Mouse (Mus musculus) spleen, embryonic (tissue): ENCODE results near the gene Fbxo39.

ENCODE experiments used
- CTCF ChIA-PET: fragments of 350-600 bp; sonication (Branson Sonifier 250); formaldehyde crosslinking; loops from one replicate; lab custom pipeline; 2022; lab: Charles Lee

The Fbxo39 gene

DNA sequence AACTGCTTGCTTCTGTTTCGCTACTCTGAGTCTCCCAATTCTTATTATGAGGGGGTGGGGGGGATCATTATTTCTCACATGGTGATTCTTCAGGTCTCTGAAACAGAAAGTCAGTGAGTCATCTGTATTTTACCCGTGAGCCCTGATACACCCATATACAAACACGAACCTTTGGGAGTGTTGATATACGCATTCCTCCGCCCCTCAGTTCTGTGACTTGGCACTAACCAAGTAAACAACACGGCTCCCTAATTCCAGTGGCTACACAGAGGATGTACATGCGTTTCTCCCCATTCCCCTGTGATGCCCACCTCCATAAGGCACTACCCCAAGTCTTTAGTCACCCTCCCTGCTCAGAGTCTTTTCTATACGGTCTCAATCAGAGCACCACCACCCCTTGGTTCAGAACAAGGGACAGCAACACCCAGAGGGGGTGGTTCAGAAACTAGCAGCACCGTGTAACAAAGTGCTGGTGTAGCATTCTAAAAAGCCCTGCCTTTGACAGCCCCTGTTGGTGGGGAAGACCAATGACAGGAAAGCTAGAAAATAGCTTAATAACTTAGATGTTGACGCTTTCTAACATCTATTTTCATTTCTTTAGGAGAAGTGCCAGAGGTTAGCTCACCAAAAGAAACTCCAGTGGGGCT lies 2.8 kb upstream of the Fbxo39 start:
- CTCF ChIA-PET = no interaction called here

DNA sequence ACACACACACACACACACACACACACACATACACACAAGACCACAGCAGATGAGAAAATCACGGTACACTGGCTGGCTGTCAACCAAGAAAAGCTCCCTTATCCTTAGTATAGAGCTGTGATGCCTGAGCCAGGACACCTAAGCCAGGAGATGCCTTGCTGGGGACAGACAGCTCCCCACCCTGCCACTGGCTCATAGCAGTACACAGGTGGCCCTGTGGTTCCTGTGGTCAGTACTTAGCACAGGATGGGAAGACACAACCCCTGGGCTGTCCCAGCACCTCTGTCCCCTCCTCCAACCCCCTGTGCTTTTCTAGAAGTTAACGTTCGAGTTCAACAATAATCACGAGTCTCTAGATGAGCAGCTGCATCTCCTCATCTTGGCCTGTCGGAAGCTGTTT lies 3.8 kb downstream of the Fbxo39 start:
- CTCF ChIA-PET = no interaction called here

DNA sequence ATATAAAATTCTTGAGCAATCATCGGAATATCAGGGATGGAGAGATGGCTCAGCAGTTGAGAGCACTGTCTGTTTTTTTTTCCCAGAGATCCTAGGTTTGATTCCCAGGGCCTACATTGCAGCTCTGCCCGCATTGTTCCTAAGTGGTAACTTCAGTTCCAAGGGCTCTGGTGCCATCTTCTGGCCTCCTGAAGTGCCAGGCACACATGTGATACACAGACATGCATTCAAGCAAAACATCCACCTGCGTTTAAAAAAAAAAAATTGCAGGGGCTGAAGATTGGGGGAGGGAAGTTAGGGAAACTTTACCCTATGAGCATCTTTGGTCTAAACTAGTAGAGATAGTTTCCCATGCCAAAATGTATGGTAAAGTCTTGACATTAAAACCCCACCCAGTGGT lies 10.2 kb downstream of the Fbxo39 start:
- CTCF ChIA-PET = interaction anchor here (0.8 kb wide), 1 partner anchor 99 kb away, joined by 3 read pairs; no protein-coding TSS in a partner anchor

DNA sequence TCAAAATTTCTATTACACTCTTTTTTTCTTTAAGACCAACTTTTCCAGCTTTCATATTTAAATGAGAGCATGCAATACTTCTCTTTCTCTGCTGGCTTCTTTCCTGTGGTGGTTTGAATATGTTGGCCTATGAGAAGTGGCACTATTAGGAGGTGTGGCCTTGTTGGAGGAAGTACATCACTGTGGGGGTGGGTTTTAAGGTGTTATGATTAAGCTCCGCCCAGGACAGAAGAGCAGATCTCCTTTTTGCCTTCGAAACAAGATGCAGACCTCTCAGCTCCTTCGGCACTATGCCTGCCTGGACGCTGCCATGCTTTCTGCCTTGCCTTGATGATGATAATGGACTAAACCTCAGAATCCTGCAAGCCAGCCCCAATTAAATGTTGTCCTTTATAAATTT lies 11.5 kb downstream of the Fbxo39 start:
- CTCF ChIA-PET = no interaction called here

DNA sequence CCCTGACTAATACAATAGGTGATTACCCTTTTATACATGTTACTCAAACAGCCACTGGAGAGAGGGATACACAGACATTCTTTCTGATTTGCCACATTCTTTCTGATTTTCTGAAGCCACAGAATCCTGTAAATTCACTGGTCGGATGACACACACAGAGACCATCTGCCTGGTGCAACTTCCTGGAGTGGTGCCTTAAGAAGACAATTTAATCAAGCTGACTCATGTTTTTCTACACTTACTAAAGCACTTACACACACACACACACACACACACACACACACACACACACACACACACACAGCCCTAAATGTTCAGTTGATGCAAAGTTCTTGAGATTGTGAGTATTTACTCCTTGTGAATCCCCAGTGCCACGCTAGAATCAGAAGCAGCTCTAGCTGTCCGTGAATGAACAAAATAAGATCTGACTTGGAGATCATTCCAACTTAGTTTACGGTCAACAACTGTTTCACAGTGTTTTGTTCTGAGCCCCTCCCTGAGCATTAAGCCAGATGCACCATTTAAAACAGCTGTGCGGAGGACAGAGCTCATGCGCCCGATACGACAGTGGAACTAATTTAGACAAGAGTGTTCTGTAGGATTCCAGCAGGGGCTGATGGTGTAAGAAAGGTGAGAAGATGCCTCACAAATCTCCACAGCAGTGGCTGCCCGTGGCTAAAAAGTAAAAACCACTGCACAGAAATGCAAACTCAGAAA lies 18.9 kb downstream of the Fbxo39 start:
- CTCF ChIA-PET = no interaction called here

DNA sequence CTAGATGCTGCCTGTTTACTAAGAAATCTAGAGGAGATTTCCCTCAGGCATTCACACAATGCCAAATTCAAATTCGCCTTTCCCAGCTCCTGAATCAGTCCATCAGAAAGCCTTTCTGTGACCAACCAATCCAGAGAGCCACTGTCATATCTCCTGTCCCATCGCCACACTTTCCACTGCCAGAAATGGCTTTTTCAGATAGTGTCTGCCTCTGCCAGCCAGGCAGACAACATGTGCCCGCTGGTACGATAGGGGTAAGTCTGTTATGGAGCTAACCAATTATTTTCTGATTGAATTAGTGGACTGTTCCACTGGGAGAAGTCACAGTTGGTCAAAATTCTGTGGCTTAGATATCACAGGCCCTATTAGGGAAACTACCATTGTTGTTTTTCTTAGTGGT lies 20.4 kb downstream of the Fbxo39 start:
- CTCF ChIA-PET = interaction anchor here (0.6 kb wide), 1 partner anchor 514 kb away, joined by 3 read pairs; no protein-coding TSS in a partner anchor

DNA sequence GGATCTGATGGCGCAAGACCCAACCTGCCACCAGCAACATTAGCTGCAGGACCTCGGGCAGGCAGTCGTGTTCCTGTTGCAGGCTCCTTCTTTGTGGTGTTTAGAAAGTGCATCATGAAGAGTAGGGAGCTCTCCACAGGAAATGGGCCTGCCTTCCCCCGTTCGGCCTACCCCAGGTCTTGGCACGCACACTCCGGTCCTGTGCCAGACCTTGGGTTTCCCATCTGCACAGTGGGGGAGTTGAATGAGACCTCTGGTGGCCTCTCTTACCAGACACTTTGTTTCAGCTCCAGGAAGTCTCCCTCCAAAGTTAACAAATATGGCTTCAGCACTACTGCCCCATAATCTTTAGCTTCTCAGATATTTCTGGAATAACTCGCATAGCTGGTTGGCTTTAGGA lies 22.5 kb downstream of the Fbxo39 start:
- CTCF ChIA-PET = no interaction called here

DNA sequence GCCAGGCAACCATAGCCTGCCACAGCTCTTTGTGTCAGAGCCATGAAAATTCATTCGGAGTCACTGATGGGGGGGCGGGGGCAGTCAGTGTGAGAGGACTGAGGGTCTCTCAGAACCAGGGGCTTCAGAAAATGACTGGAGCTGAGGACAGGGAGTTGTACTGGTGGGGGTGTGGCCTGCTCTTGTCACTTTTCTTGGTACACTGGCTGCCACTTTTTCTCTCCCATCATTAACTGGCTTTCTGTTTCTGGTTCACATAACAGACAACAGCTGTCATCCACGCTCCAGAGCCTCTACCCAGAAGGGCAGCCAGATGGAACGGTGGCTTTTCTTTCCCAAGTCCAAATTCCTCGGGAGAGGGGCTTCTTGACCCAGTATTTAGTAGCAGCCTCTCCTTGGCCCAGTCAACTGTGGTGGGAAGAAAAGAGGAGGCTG lies 24.2 kb downstream of the Fbxo39 start:
- CTCF ChIA-PET = interaction anchor here (0.6 kb wide), 1 partner anchor 64 kb away, joined by 6 read pairs; no protein-coding TSS in a partner anchor

DNA sequence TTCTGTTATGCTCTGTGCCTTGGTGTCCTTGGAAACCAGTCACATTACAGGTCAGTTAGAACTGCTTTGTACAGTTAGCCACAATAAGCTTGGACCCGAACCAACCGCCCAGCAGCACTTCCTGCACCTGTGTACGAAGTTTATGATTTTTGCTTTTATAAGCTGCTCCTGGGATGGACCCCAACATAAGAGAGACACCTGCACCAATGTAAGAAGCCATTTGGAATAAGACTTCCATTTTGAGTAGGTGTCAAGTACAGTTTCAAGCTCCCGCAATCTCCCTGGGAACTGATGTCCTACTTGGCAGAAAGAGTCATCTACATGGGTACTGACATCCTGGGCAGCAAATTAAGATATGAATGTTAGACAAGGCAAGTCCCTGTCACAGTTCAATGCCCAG lies 25.5 kb downstream of the Fbxo39 start:
- CTCF ChIA-PET = no interaction called here

DNA sequence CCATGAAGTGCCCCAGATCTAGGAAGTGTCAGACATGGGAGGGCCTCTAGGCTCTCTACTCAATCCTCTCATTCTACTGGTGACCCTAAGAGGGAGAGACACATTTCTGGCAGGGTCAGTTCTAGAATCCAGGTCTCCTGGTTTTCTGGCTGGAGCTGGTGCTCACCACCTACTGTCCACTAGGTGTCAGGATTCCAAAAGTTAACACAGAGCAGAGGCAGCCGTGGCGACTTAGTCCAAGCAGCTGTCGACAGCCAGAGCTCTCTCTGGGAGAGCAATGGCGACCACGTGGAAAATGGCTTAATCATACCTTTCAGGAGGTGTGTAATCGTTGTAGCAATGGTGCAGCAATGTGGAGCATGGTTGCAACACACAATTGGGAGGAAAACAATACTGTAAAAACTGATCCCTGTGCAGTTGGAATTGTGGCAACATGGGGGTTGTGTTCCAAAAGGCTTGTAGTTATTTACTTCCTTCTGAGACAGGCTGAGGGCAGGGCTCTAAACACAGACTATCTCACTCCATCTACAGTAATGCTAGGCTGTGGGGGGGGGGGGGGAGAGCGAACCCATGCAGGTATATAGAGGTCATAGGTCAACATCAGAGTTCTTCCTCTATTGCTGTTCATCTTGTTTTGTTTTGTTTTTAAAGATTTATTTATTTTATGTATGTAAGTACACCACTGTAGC lies 28.4 kb downstream of the Fbxo39 start:
- CTCF ChIA-PET = interaction anchor here (0.6 to 0.8 kb wide), 2 partner anchors 70 to 90 kb away, joined by 3 to 6 read pairs; no protein-coding TSS in a partner anchor

DNA sequence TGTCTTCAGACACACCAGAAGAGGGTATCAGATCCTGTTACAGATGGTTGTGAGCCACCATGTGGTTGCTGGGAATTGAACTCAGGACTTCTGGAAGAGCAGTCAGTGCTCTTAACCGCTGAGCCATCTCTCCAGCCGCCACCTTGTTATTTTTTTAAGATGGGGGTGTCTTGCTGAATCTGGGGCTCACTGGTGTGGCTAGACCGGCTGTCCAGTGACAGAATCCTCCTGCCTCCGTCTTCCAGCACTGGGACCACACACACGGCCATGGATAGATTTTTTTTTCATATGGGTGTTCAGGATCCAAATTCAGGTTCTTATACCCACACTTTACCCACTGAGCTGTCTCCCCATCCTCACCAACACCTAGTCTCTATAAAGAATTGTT lies 29.0 kb downstream of the Fbxo39 start:
- CTCF ChIA-PET = interaction anchor here (1.1 kb wide), 1 partner anchor 83 kb away, joined by 3 read pairs; no protein-coding TSS in a partner anchor

DNA sequence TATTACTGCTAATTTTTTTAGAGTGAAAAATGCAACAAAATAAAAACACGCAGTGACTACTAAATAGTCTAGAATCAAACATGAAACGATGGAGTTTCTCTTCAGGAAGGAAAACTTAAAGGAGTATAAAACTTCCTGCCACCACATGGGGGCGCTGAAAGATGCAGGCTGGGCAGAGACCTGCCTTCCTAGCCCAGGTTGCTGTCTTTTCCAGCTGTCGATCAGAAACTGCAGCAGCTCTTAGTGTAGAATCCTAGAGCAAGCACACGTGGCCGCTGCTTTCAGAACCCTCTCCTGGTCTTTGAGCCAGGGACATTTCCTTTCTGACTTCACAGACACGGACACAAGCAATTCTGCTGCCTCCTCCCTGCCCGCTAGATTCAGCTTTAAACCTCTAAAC lies 29.7 kb downstream of the Fbxo39 start:
- CTCF ChIA-PET = interaction anchor here (0.7 to 1.1 kb wide), 2 partner anchors 9 to 83 kb away, joined by 3 to 5 read pairs; no protein-coding TSS in a partner anchor

DNA sequence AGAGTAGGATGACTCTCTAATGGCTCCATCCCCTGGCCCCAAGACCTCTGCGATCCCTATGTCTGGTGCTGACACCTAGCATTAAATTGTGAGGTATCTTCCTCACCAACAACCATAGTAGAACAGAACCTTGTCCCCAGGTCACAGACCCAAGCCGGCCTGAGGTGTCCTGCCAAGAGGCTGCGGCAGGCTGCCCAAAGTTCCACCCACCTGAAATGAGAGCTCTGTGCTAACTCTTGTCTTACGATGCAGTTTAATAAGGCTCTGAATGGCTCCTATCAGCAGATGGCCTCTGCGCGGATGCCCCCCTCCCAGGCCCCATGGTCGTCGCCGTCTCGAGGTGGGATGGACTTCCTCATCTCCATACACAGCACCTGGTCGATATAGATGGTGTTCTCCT lies 30.2 kb downstream of the Fbxo39 start:
- CTCF ChIA-PET = interaction anchor here (0.7 to 1.1 kb wide), 2 partner anchors 8 to 82 kb away, joined by 3 to 5 read pairs; no protein-coding TSS in a partner anchor

DNA sequence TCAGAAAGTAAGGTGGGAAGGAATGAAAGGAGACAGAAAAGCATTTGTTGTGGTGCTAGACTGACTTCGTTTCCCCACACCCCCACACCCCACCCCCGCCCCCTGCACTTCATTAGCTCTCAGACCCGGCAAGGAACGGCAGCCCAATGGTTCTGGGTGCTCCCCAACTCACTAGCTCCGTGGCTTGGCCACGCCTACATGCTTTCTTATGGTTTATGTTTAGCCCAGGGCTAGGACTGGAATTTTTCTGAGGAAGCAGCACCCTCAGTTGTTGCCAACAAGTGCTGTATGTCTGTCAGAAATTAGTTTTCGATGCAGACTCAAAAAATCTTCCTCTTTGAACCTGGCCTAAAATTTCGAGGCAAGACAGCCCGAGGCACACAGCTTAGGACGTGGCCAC lies 34.3 kb downstream of the Fbxo39 start:
- CTCF ChIA-PET = interaction anchor here (0.6 kb wide), 1 partner anchor 217 kb away, joined by 3 read pairs; no protein-coding TSS in a partner anchor

DNA sequence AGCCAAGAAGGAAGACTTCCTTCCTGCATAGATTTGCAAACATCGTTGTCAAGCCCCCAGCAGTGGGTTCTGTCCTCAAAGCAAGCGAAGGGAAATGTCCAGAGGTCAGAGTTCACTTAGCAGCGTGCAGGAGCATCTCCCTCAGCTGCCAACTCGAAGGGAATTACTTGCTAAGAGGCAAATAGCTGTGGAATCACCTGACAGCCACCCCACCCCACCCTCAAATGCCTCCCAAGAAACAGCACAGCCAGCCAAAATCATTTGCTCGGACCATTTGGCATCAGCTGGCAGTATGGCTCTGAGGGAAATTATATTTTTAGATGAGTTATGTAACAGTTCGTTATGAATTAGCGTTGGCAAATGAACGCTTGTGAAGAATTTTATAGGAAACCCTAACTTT lies 34.8 kb downstream of the Fbxo39 start:
- CTCF ChIA-PET = interaction anchor here (0.6 kb wide), 1 partner anchor 216 kb away, joined by 3 read pairs; no protein-coding TSS in a partner anchor

DNA sequence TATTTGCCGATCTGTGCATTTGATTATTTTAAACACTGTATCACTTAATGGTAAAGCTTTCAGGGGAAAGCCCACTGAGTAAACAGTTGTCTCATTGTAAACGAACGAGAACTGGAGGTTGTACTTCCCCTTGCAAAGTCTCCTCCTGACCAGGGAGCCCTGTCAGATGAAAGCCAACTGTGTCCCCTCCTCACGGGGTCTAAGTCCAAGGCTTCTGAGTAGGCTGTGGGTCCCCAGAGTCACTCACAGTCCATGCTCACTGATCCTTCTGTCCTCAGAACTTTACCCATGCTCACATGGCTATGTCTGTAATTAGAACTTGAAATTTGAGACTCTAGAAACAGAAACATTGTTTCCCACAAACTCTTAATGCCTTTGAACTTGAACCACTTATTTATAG lies 35.4 kb downstream of the Fbxo39 start:
- CTCF ChIA-PET = no interaction called here

DNA sequence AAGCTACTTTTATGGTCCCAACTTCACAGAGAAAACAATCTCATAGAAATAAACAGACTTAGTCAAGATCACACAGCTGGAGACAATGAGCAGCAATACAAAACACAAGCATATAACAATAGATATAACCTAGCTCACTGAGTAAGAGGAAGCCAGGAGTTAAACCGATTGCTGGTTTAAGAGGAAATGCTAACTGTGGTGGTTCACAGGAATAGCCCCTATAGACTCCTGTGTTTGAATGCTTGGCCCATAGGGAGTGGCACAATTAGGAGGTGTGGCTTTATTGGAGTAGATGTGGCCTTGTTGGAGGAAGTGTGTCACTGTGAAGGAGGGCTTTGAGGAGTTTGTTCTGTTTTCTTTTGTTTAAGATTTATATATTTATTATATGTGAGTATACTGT lies 38.0 kb downstream of the Fbxo39 start:
- CTCF ChIA-PET = no interaction called here

DNA sequence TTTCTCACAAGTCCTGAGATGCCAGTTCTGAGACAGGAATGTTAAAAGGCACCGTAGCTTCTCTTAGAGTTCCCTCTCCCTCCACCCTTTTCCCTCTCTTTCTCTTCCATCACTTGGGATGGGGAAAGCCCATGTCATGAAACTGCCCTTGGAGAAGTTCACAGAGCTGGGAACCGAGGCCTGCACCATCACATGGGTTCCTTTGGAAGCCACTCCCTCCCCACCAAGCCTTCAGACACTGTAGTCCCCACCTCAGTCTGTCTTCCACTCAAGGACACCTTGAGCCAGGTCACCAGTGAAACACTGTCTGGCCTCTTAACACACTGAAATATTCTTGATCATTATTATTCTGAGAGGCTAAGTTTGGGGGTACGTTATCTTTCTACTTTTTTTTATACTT lies 38.9 kb downstream of the Fbxo39 start:
- CTCF ChIA-PET = interaction anchor here (0.9 kb wide), 1 partner anchor 9 kb away, joined by 5 read pairs; no protein-coding TSS in a partner anchor

DNA sequence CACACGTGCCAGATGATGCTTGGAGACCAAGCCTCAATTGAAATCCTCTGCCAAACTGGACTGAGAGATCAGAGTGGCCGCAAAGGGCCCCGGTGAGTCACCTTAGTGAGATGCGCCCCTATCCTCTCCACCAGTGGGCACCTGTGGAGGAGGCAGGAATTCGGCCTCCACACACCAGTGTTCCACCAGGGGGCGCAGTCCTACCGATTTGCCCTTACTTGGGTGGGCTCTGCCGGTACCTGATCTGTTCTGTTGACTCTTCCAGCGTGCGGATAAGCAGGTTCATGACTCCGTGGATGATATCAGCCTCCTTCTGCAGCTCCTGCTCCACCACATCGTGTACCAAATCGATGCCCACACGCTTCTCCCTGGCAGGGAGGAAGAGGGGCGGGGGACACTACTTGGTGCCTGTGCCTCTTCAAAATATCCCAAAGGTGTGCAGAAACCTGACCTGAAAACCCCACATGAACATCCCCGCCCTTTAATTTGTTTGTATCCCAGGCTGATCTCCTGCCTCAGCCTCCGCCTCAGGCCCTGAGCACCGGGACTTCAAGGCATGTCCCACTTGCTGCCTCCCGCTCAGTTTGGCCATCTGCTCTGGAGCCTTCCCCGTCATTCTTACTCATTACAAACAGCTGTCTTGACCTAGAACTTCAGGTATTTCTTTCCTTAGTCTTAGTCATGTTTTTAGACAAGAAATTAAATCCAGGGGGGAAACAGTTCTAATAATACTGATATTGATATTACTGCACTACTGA lies 40.9 kb downstream of the Fbxo39 start:
- CTCF ChIA-PET = interaction anchor here (0.6 to 1.0 kb wide), 2 partner anchors 39 to 209 kb away, joined by 3 to 4 read pairs; no protein-coding TSS in a partner anchor

DNA sequence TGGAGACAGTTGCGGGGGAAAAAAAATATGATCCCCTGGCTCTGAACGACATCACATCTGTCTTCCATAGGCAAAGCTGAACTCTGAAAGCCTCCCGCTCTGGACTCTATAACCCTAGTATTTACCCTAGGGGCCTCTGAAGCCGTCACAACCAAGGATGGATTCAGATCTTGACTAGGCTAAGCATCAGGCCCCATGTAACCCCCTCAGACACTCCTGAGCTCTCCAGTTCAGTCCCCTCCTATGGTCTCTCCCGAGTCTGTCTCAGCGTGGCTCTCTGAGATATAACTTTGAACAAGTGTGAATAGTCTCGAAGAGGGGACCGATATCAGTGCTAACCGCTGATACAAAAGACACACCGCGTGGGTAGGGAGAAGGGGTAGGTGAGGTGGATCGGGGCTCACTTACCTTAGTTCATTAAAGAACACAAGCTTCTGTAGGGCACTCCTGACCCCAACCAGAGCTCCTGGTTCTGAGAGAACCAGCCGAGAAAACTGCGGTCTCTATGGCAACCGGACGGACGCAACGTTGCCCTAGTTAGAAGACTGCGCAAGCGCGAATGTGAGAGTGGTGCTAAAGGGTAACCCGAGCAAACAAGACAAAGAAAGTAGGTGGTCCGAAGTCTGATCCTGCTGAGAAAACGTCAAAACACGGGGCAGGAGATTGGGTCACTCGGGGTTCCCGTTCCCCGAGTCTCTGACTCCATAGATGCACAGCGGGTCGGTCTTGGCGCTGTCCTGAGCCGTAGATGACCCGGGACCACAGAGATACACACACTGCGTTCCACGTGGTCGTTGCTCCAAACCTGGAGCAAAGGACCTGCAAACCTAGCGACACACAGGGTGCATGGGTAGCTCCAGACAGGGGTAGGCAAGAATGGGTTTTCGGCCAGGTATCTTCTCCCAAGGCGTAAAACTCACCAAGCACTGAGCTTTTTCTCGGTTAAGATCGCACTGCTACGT lies 47.4 kb downstream of the Fbxo39 start:
- CTCF ChIA-PET = interaction anchor here (0.8 kb wide), 1 partner anchor 102 kb away, joined by 7 read pairs; no protein-coding TSS in a partner anchor
